ENCODE assay signal across 7 mouse cellular contexts in the genomic region with DNA sequence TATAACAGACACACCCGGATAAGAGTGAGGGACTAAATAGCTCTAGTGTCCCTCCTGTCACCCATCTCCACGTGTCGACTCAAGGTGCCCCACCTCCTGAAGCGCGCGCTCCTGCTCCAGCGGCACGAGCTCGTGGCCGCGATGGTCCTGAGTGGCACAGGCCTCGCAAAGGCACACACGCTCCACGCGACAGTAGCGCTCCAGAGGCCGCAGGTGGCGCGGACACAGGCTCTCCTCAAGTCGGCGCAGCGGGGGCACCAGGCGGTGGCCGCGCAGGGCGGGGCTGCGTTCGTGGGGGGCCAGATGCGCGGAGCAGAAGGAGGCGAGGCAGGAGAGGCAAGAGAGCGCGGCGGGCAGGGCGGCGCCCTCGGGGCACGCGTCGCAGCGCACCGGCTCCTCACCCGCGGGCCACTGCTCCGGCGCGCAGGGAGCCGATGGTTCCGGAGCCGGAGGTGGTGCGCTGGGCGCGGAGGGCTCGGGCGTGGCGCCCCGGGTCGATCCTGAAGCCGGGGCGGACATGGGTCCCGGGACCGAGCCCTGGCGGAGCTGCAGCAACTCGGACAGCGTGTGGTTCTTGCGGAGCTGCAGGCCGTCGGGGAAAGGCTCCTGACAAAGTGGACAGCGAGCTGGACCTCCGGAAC. TPM values are rescaled to one million over a fixed set of nuclear protein-coding genes. Genes with fewer than 3 reads are reported as not detected.
DNase-seq lines count a peak whose midpoint lies in the region; ATAC-seq lines count a peak whose summit lies in the region.

No protein-coding gene starts in this region.

- H3K27ac ChIP-seq in heart, embryonic 13.5 days (replicated peaks) = peak overlapping the region; percentile 97
- H3K27ac ChIP-seq in midbrain, embryonic 10.5 days (replicated peaks) = peak overlapping the region; percentile 52

- under 1% methylated on average over 69 of the region's 70 CpGs for WGBS in heart, embryonic 13.5 days
- WGBS in midbrain, embryonic 10.5 days = 3% methylated on average over 70 of the region's 70 CpGs

- peak overlapping the region; percentile 80 for H3K4me3 ChIP-seq in heart, embryonic 13.5 days
- H3K4me3 ChIP-seq in midbrain, embryonic 10.5 days = peak overlapping the region; percentile 46

- peak overlapping the region; percentile 76 for H3K4me2 ChIP-seq in heart, embryonic 13.5 days

- peak; percentile 31 for DNase-seq in CD4-positive helper T cell, adult 2 months (ENCODE audit: low read depth, low spot score)
- peak; percentile 67 for DNase-seq in MN1 (ENCODE audit: low spot score)
- DNase-seq in kidney, postnatal 10 days = peak; percentile 66
- DNase-seq in midbrain, embryonic 10.5 days (ENCODE audit: low spot score) = no peak
- DNase-seq in right cerebral cortex, adult 2 months (ENCODE audit: low spot score in 2 of 2) = no peak
- DNase-seq in embryo, embryonic 9.5 days (ENCODE audit: extremely low spot score) = no peak

- H3K9me3 ChIP-seq in heart, embryonic 13.5 days = no peaks in the 10 kb centered on the region
- no peaks in the 10 kb centered on the region for H3K9me3 ChIP-seq in midbrain, embryonic 10.5 days (replicated peaks)

- peaks cover 63% of the 10 kb centered on the region for H3K4me1 ChIP-seq in heart, embryonic 13.5 days
- H3K4me1 ChIP-seq in midbrain, embryonic 10.5 days = peaks cover 49% of the 10 kb centered on the region

- H3K27me3 ChIP-seq in heart, embryonic 13.5 days (replicated peaks) = peaks cover 36% of the 10 kb centered on the region
- H3K27me3 ChIP-seq in midbrain, embryonic 10.5 days (ENCODE audit: low read depth, poor library complexity, severe bottlenecking) = peaks cover 81% of the 10 kb centered on the region

- ATAC-seq in heart, embryonic 13.5 days (ENCODE audit: extremely low read depth, insufficient number of reproducible peaks, low FRiP score, low TSS enrichment) = no peak

- H3K9ac ChIP-seq in heart, embryonic 13.5 days = peak overlapping the region; percentile 93

- peaks cover 28% of the 10 kb centered on the region for H3K36me3 ChIP-seq in heart, embryonic 13.5 days
- no peaks in the 10 kb centered on the region for H3K36me3 ChIP-seq in midbrain, embryonic 10.5 days

RNA-seq across cellular contexts. Expression of gene Trim47, which starts 17.4 kb away (rescaled TPM):
- 46.1 and 51.1 TPM in 2 replicates for polyA plus RNA-seq in heart, embryonic 13.5 days (2015; fragmentation: Nextera tagmentation; extraction: Ambion mirVana)
- 2.7 TPM in 2 replicates for polyA plus RNA-seq in midbrain, embryonic 10.5 days (2016; fragmentation: Nextera tagmentation; extraction: Ambion mirVana)

RNA-seq across cellular contexts. Expression of gene Trim65, which starts 21.4 kb away (rescaled TPM):
- 4.2 and 4.3 TPM in 2 replicates for polyA plus RNA-seq in heart, embryonic 13.5 days (2015; fragmentation: Nextera tagmentation; extraction: Ambion mirVana)
- polyA plus RNA-seq in midbrain, embryonic 10.5 days (2016; fragmentation: Nextera tagmentation; extraction: Ambion mirVana) = 1.4 and 1.8 TPM in 2 replicates

RNA-seq across cellular contexts. Expression of gene Wbp2, which starts 22.8 kb away (rescaled TPM):
- polyA plus RNA-seq in heart, embryonic 13.5 days (2015; fragmentation: Nextera tagmentation; extraction: Ambion mirVana) = 134 and 138 TPM in 2 replicates
- polyA plus RNA-seq in midbrain, embryonic 10.5 days (2016; fragmentation: Nextera tagmentation; extraction: Ambion mirVana) = 91.8 and 109 TPM in 2 replicates

RNA-seq across cellular contexts. Expression of gene Mrpl38, which starts 29.1 kb away (rescaled TPM):
- polyA plus RNA-seq in heart, embryonic 13.5 days (2015; fragmentation: Nextera tagmentation; extraction: Ambion mirVana) = 82.4 and 92.2 TPM in 2 replicates
- polyA plus RNA-seq in midbrain, embryonic 10.5 days (2016; fragmentation: Nextera tagmentation; extraction: Ambion mirVana) = 113 TPM in 2 replicates

RNA-seq across cellular contexts. Expression of gene Unc13d, which starts 31.8 kb away (rescaled TPM):
- polyA plus RNA-seq in heart, embryonic 13.5 days (2015; fragmentation: Nextera tagmentation; extraction: Ambion mirVana) = 1.5 and 2.3 TPM in 2 replicates
- 2.5 and 3.1 TPM in 2 replicates for polyA plus RNA-seq in midbrain, embryonic 10.5 days (2016; fragmentation: Nextera tagmentation; extraction: Ambion mirVana)

Comparison
In these comparisons a context has a peak if more than half of its experiments do, and no peak if none do; other contexts are left out.
1. DNase-seq: peak in CD4-positive helper T cell, adult 2 months (single experiment), MN1 (single experiment) and kidney, postnatal 10 days (single experiment); none in midbrain, embryonic 10.5 days (single experiment), right cerebral cortex, adult 2 months (0 of 2) and embryo, embryonic 9.5 days (single experiment).
2. RNA of gene Trim47, which starts 17.4 kb away (polyA plus RNA-seq): 46.1 to 51.1 TPM in heart, embryonic 13.5 days; 2.7 TPM in midbrain, embryonic 10.5 days; every median in the first group is over 10 times any median in the second.